Mouse (Mus musculus): ENCODE measurements around the gene Ltbr. TPM values are rescaled to one million over a fixed set of nuclear protein-coding genes. Genes with fewer than 3 reads are reported as not detected.

The Ltbr gene
- polyA plus RNA-seq, 1 experiment = 10.9 TPM

DNA sequence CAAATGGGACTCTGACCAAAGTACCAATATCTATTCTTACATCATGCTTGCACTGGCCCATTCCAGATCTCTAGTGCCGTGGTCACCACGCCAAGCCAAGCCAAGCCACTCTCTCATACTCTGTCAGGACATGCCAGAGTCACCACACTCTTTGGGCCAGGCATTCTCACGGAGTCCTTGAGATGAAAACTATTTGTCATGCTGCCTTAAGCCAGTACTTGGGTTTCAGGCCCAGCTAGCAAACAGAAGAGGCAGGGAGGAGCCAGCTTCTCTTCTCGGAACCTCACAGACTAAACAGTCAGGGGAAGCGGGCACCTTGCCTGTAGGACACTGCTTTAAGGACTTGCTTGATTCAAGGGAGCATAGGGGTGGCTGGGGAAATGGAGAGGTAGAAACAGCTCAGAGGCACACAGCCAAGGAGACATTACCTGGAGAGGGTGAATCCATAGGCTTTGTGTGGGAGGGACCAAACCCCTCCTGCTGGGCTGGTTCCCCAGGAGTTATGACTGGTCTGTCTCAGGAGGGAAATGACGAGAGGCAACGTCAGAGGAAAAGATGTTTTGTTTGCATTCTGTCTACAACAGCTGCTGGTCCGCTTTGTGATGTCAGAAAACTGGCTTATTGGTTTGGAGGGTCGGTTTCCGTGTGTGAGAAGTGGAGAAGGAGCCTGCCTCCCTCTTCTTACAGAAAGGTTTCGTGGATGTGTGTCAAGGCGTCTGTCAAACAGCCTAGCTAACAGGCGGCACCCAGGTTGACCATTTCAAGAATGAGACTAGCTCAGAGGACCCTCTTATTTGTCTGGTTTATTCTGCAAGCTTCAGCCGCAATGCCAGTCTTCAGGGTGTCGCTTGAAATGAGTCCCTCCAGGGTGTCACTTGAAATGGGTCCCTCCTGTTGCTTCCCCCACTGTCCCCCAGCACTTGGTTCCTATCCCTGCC is 5.6 kb upstream of the Ltbr start:
- Histone ChIP-seq H3K4me3 (ENCODE audit: control insufficient read depth, low read depth, low read length) (no peak overlapping the region), H3K27me3 (ENCODE audit: control insufficient read depth, insufficient read depth, low read length) (no peaks in the 10 kb centered on the region), H3K27ac (ENCODE audit: control insufficient read depth, insufficient read depth, low read depth, low read length) (no peak overlapping the region), H3K36me3 (ENCODE audit: control insufficient read depth, insufficient read depth, low read length) (no peaks in the 10 kb centered on the region), H3K4me1 (ENCODE audit: control insufficient read depth, insufficient read depth, low read length) (peaks cover 12% of the 10 kb centered on the region)
- TF ChIP-seq CTCF (IDR thresholded peaks at IDR 0.05; ENCODE audit: control insufficient read depth, insufficient read depth, insufficient replicate concordance, low read depth, low read length) = no peak
- TF ChIP-seq POLR2A (IDR thresholded peaks at IDR 0.05; ENCODE audit: control insufficient read depth, low read depth, low read length) = no peak

GRCm38 (mm10) chr6:125317077-125317476 is 3.4 kb upstream of the Ltbr start:
- no peak for TF ChIP-seq POLR2A (IDR thresholded peaks at IDR 0.05; ENCODE audit: control insufficient read depth, low read depth, low read length)
- no peak for TF ChIP-seq CTCF (IDR thresholded peaks at IDR 0.05; ENCODE audit: control insufficient read depth, insufficient read depth, insufficient replicate concordance, low read depth, low read length)
- no peaks in the 10 kb centered on the region; the same call in 1 of the 2 replicates for H3K36me3 ChIP-seq (ENCODE audit: control insufficient read depth, insufficient read depth, low read length)
- no peaks in the 10 kb centered on the region for H3K27me3 ChIP-seq (ENCODE audit: control insufficient read depth, insufficient read depth, low read length)
- H3K27ac ChIP-seq (ENCODE audit: control insufficient read depth, insufficient read depth, low read depth, low read length) = no peak overlapping the region
- peaks cover 17% of the 10 kb centered on the region for H3K4me1 ChIP-seq (ENCODE audit: control insufficient read depth, insufficient read depth, low read length)
- no peak overlapping the region for H3K4me3 ChIP-seq (ENCODE audit: control insufficient read depth, low read depth, low read length)

- TF ChIP-seq CTCF (IDR thresholded peaks at IDR 0.05; ENCODE audit: control insufficient read depth, insufficient read depth, insufficient replicate concordance, low read depth, low read length) (no peak), POLR2A (IDR thresholded peaks at IDR 0.05; ENCODE audit: control insufficient read depth, low read depth, low read length) (no peak)
- no peak overlapping the region for H3K27ac ChIP-seq (ENCODE audit: control insufficient read depth, insufficient read depth, low read depth, low read length)
- peaks cover 9% of the 10 kb centered on the region for H3K4me1 ChIP-seq (ENCODE audit: control insufficient read depth, insufficient read depth, low read length)
- H3K27me3 ChIP-seq (ENCODE audit: control insufficient read depth, insufficient read depth, low read length) = no peaks in the 10 kb centered on the region
- H3K36me3 ChIP-seq (ENCODE audit: control insufficient read depth, insufficient read depth, low read length) = no peaks in the 10 kb centered on the region; the same call in 1 of the 2 replicates
- H3K4me3 ChIP-seq (ENCODE audit: control insufficient read depth, low read depth, low read length) = no peak overlapping the region
These were observed 1.1 kb upstream of the Ltbr start for GRCm38 (mm10) chr6:125314746-125315145.

DNA sequence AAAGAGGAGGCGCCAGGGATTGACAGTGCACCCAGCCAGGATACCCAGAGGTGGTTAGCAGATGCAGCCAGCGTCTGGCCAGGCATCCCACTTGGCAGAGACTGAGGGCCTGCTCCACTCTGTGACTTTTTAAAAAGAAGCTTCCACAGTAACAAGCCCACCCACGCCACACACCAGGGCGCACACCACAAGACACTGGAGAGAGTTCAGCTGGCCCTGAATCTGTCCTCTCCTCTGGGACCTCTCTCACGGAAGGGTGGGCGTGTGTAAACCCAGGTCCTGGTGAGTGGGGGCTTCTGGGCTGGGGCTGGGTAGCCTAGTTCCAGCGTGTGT is 512 bp upstream of the Ltbr start:
- H3K27ac ChIP-seq (ENCODE audit: control insufficient read depth, insufficient read depth, low read depth, low read length) = peak overlapping the region; percentile 43; the same call in 1 of the 2 replicates
- H3K36me3 ChIP-seq (ENCODE audit: control insufficient read depth, insufficient read depth, low read length) = no peaks in the 10 kb centered on the region; the same call in 1 of the 2 replicates

DNA sequence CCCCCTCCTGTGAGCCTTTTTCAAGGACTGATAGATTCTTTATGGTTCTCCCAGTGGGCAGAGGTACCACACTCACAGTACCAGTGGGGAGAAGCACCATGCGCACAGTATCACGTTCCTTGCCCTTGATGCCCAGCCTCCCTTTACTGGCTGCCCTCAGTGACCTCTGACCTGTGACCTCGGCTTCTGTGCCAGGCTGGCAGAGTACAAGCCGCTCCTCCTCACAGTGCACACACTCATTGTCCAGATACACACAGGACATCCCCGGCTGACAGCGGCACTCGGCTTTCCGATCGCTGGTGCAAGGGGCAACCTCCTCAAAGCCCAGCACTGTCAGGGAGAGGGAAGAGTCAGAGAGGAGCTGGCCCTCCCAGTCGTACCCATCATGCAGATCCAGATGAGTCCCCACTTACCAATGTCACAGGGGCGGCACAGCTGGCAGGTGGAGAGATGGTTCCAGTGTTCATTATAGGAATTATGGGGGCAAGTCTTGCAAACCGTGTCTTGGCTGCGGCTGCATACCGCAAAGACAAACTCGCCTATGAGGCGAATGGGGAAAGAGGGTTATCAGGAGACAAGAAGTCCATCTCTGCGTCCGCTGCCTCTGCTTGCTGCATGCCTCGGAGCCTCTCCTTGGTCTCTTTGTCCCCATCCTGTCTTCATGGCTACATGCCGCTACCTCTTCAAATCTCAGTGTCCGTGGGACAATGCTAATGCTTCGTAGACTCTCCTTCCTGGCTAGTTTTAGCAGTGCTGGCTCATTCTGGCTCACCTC is 917 bp downstream of the Ltbr start:
- Histone ChIP-seq H3K4me3 (ENCODE audit: control insufficient read depth, low read depth, low read length) (peak overlapping the region; percentile 83), H3K27ac (ENCODE audit: control insufficient read depth, insufficient read depth, low read depth, low read length) (no peak overlapping the region), H3K36me3 (ENCODE audit: control insufficient read depth, insufficient read depth, low read length) (no peaks in the 10 kb centered on the region; the same call in 1 of the 2 replicates), H3K27me3 (ENCODE audit: control insufficient read depth, insufficient read depth, low read length) (no peaks in the 10 kb centered on the region), H3K4me1 (ENCODE audit: control insufficient read depth, insufficient read depth, low read length) (peaks cover 17% of the 10 kb centered on the region)
- TF ChIP-seq CTCF (IDR thresholded peaks at IDR 0.05; ENCODE audit: control insufficient read depth, insufficient read depth, insufficient replicate concordance, low read depth, low read length) = no peak
- TF ChIP-seq POLR2A (IDR thresholded peaks at IDR 0.05; ENCODE audit: control insufficient read depth, low read depth, low read length) = no peak

More for the DNA sequence above, 512 bp upstream of the Ltbr start:
- peak overlapping the region; percentile 67 for H3K4me3 ChIP-seq (ENCODE audit: control insufficient read depth, low read depth, low read length)
- TF ChIP-seq CTCF (IDR thresholded peaks at IDR 0.05; ENCODE audit: control insufficient read depth, insufficient read depth, insufficient replicate concordance, low read depth, low read length) = no peak
- no peak for TF ChIP-seq POLR2A (IDR thresholded peaks at IDR 0.05; ENCODE audit: control insufficient read depth, low read depth, low read length)
- no peaks in the 10 kb centered on the region for H3K27me3 ChIP-seq (ENCODE audit: control insufficient read depth, insufficient read depth, low read length)
- peaks cover 12% of the 10 kb centered on the region for H3K4me1 ChIP-seq (ENCODE audit: control insufficient read depth, insufficient read depth, low read length)

GRCm38 (mm10) chr6:125312171-125312570 is 1.5 kb downstream of the Ltbr start:
- H3K27me3 ChIP-seq (ENCODE audit: control insufficient read depth, insufficient read depth, low read length) = no peaks in the 10 kb centered on the region
- H3K36me3 ChIP-seq (ENCODE audit: control insufficient read depth, insufficient read depth, low read length) = no peaks in the 10 kb centered on the region; the same call in 1 of the 2 replicates
- no peak overlapping the region for H3K27ac ChIP-seq (ENCODE audit: control insufficient read depth, insufficient read depth, low read depth, low read length)
- no peak overlapping the region for H3K4me3 ChIP-seq (ENCODE audit: control insufficient read depth, low read depth, low read length)
- TF ChIP-seq CTCF (IDR thresholded peaks at IDR 0.05; ENCODE audit: control insufficient read depth, insufficient read depth, insufficient replicate concordance, low read depth, low read length) (no peak), POLR2A (IDR thresholded peaks at IDR 0.05; ENCODE audit: control insufficient read depth, low read depth, low read length) (no peak)
- peaks cover 17% of the 10 kb centered on the region for H3K4me1 ChIP-seq (ENCODE audit: control insufficient read depth, insufficient read depth, low read length)

GRCm38 (mm10) chr6:125309406-125309805 is 4.3 kb downstream of the Ltbr start:
- Histone ChIP-seq H3K27me3 (ENCODE audit: control insufficient read depth, insufficient read depth, low read length) (no peaks in the 10 kb centered on the region), H3K4me3 (ENCODE audit: control insufficient read depth, low read depth, low read length) (no peak overlapping the region), H3K36me3 (ENCODE audit: control insufficient read depth, insufficient read depth, low read length) (no peaks in the 10 kb centered on the region; the same call in 1 of the 2 replicates), H3K4me1 (ENCODE audit: control insufficient read depth, insufficient read depth, low read length) (peaks cover 16% of the 10 kb centered on the region), H3K27ac (ENCODE audit: control insufficient read depth, insufficient read depth, low read depth, low read length) (no peak overlapping the region)
- no peak for TF ChIP-seq POLR2A (IDR thresholded peaks at IDR 0.05; ENCODE audit: control insufficient read depth, low read depth, low read length)
- TF ChIP-seq CTCF (IDR thresholded peaks at IDR 0.05; ENCODE audit: control insufficient read depth, insufficient read depth, insufficient replicate concordance, low read depth, low read length) = no peak
